Mouse (Mus musculus) T-helper 2 cell (primary cell): ENCODE data around the gene Clec12b.
"Not testable (repeated sequence)": the region's sequence is repeated elsewhere in the genome, so short reads cannot be mapped to it uniquely, and the experiment has no call there.

Experiments used
- in situ Hi-C: fragments of 300-600 bp; cut with MboI, MseI; formaldehyde crosslinking; loops from one replicate; pipeline ENCODE4 v1.15.1; 2025; ENCODE audit warnings: high pct_unique_total_duplicates

Clec12b gene

DNA sequence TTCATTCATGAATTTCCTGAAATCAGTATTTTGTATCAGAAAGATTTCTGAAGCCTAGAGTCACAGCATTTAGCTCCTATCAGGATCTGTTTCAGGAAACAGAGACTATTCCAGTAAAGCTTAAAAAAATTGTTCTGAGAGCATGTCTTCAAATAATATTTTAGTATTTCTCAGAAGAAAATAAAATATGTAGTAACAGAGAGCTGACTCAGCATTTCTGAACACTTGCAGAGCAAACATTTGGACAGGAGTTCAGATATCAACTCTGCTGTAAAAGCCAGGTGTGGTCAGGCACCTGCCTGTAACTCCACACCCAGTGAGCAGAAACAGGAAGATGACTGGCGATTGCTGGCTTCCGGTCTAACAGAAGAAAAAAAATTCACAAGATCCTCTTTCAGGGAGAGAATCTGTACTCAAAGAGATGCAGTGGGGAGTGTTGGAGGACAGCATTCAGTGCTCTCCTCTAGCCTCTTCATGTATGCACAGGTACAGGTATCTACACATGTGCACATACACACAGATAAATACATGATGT, 10.7 kb downstream of the Clec12b start:
- in situ Hi-C loops = loop anchor here (25.0 kb wide), 1 partner anchor 513 kb away; no protein-coding TSS in a partner anchor

DNA sequence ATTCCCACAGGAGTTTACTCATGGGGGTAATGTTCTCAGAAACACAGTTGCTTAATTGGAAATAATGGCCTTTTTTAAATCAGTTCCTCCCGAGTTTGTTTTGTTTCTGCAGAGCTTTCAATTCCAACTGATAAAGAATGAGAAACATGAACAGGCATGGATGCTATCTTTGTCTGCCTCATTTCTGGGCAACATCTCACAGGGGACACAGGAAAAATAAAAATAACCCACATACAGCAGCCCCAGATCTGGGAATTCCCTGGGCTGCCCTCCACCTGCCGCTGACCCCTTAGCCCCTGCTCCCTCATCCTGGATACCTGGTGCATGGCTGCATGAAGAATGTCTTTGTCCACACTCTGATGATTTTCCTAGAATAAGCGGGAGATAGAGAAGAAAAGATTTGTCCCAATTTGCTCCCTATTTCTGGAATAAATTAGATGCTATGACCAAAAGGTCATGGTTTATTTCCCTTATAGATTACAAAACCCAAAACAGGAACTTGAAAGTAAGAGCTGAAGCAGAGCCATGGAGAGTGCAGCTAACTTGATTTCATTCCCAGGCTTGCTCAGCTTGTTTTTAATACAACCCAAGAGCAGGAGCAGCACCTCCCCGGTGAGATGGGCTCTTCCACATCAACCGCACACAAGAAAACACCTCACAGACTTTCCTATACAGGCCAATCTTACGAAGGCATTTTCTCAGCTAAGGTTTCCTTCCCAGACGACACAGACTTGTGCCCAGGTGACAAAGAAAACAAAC, 16.1 kb downstream of the Clec12b start:
- in situ Hi-C loops = loop anchor here (25.0 kb wide), 1 partner anchor 507 kb away; no protein-coding TSS in a partner anchor

DNA sequence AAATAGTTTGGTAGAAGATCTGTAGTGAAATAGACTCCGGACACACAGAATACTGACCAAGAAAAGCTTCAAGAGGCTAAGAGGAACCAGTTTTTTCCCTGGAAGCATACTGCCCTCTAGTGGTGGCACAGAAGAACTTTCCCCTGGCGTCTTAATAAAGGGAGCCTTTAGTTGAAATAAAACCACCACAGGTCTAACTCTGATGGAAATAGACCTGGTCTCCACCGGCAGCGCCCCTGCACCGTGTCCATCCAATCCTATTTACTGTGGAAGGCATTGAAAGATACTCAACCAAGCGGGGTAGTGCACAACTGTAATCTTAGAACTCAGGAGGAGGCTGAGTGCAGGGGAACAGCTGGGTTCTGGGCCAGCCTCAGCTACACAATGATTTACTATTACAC, 19.7 kb downstream of the Clec12b start:
- in situ Hi-C loops = loop anchor here (25.0 kb wide), 1 partner anchor 504 kb away; no protein-coding TSS in a partner anchor

DNA sequence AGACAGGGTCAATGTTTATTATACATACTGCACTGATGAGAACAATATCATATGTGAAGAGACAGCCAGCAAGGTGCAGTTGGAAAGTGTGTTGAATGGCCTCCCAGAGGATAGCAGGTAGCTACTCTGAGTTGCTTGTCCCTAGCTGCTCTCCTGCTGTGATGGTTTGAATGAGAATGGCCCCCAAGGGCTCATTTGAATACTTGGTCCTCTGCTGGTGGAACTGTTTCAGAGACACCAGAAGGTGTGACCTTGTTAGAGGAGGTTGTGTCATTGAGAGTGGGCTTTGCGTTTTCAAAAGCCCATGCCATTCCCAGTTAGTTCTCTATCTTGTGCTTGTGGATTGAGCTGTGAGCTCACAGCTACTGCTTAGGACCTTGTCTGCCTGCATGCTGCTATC, 21.7 kb downstream of the Clec12b start:
- in situ Hi-C loops = loop anchor here (5.0 to 25.0 kb wide), 3 partner anchors 107 to 502 kb away; no protein-coding TSS in a partner anchor

DNA sequence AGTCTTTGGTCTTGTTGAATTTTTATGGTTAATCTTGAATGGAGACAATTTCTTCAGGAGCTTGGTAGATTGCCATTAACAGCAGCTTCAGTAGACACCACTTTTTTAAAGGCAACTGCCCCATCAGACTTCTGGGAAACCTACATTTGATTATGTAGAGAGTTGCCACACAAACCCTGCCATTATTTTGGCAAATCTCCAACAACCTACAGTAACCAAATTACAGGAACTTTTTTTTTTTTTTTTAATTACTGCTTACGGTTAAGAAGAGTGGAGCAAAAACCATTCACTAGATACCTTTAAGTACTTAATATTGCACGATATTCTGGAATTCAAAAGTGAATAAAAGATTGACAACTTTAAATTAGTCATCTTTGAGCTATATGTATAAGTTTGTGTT, 26.2 kb downstream of the Clec12b start:
- in situ Hi-C loops = loop anchor here (25.0 kb wide), 1 partner anchor 497 kb away; no protein-coding TSS in a partner anchor

- in situ Hi-C loops = loop anchor here (25.0 kb wide), 1 partner anchor 494 kb away; no protein-coding TSS in a partner anchor
Observed at GRCm38 (mm10) chr6:129356430-129356829, 29.2 kb downstream of the Clec12b start.

GRCm38 (mm10) chr6:129355774-129356173, 29.9 kb downstream of the Clec12b start:
- in situ Hi-C loops = loop anchor here (25.0 kb wide), 1 partner anchor 493 kb away; no protein-coding TSS in a partner anchor

DNA sequence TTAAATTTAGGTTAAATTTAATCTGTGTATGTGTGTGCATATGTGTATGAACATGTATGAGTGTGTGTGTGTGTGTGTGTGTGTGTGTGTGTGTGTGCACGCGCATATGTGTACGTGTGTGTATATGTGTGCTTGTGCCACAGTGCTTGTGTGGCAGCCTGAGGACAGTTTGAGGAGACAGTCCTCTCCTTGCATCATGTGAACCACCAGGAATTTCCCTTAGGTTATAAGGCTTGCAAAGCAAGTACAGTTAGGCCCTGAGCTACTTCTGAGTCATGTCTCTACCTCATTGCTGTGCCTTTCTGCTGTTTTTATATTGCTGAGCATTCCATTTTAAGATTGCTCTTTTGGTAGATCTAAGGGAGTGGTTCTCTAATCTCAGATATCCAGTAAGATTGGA, 34.6 kb downstream of the Clec12b start:
- in situ Hi-C loops = loop anchor here (25.0 kb wide), 1 partner anchor 489 kb away; no protein-coding TSS in a partner anchor

- in situ Hi-C loops = loop anchor here (25.0 kb wide), 1 partner anchor 487 kb away; no protein-coding TSS in a partner anchor
Observed at GRCm38 (mm10) chr6:129349524-129350352, 35.9 kb downstream of the Clec12b start.

DNA sequence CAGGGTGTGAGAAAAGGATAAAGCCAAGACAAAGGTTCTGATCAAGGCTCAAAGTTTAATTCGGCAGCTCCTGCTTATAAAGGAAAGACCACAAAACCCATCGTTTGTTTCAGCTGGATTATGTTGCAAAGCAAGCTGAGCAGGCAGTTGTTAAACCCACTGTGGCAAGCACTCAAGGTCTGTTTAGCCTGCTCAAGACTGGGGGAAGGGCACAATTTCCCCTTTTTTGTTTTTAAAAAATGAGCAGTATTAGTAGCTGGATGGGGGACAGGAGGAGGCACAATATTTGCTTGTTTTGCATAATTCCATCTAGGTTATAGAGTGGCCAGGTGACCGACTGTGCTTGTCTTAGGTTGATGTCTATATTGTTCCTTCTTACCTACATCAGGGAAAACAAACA, 41.3 kb downstream of the Clec12b start:
- in situ Hi-C loops = no loop called here

DNA sequence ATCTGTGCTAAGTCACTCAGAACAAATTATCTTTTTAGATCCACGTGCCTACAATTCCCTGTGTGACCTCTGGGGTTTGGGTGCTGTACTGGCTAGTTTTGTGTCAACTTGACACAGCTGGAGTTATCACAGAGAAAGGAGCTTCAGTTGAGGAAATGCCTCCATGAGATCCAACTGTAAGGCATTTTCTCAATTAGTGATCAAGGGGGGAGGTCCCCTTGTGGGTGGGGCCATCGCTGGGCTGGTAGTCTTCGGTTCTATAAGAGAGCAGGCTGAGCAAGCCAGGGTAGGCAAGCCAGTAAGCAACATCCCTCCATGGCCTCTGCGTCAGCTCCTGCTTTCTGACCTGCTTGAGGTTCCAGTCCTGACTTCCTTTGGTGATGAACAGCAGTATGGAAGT, 43.3 kb downstream of the Clec12b start, which contains the start of gene Clec12a:
TSS of gene Clec12a (plus strand) at position 301 of the 400 bp plus-strand sequence.
- in situ Hi-C loops = not testable (repeated sequence)

DNA sequence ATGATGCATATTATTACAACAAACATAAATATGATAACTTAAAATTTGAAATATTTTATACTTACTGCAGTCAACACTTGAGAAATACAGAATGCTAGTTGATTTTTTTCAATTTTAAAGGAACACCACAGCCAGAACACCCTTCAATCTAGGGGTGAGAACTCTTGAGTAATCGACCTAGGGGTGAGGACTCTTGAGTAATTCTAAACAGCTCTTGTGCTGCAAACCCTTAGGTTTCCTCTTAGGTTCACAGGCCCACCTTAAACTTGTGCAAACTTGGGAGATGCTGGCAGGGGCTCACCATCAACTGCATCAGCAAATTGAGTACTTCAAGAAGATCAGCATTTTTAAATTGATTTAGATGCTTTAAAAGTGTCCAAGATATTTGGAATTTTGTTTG, 47.9 kb downstream of the Clec12b start:
- in situ Hi-C loops = no loop called here

- in situ Hi-C loops = no loop called here
Observed at GRCm38 (mm10) chr6:129333674-129334078, 52.0 kb downstream of the Clec12b start.

- in situ Hi-C loops = no loop called here
Observed at GRCm38 (mm10) chr6:129331610-129332009, 54.1 kb downstream of the Clec12b start, which contains the start of gene 4922502D21Rik. Gene 4922502D21Rik, minus strand, starts transcription at chr6:129331796.

- in situ Hi-C loops = loop anchor here (10.0 kb wide), 1 partner anchor 62 kb away; no protein-coding TSS in a partner anchor
Observed at GRCm38 (mm10) chr6:129326568-129327150, 59.0 kb downstream of the Clec12b start.

DNA sequence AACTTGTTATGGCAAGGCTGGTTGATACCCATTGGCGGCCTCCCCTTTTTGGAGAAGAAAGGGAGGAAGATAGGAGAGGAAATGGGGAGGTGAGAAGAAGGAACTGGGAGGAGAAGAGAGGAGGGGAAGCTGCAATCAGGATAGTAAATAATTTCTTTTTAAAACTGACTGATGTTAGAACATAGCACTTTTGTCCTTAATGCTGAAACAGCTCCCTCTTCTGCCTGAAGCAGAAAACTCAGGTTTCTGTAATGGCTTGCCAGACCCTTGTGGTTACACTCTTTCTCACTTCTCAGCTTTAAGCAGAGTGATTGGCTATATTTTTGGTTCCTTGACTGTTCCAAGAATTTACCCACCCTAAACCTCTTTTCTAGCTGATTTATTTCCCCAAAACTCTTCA, 59.7 kb downstream of the Clec12b start:
- in situ Hi-C loops = loop anchor here (10.0 kb wide), 1 partner anchor 61 kb away; no protein-coding TSS in a partner anchor
